Mouse (Mus musculus) ovary, postnatal 14 days (tissue): ENCODE results near the gene Acvr1.

Experiments used
- DNase-seq: peaks from one replicate; pipeline ENCODE4 v3.0.0; 2022; ENCODE audit warnings: low spot score

Acvr1 gene

DNA sequence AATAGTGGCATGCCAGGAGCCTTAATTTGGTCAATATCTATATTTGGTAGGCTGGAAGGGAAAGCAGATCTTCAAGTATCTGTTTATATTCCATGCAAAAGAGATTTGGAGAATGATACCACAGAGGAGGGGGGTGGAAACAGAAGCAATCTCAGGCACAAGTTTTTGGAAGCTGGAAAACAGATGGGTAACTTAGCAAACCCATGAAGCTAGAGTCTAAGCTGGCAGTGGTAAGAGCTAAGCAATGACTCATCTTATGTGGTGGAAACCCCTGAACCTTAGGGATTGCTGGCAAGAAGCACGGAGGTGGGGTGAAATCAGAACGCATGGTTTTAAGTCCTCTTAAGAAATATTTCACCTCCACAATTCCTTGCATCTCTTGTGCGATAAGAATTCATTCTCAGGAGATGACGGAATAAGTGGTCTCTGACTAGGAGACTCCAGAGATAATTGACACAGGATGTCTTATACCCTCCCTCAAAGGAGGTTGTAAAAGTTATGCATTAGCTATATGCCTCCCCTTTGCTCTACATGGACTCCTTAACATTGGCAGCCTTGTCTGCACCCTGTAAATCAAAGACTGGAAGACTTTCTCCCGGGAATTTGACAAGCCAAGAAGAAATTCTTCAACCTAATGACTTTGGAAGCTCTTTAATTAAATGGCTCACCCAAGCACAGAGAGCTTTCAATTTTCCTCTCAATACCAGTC, 157.9 kb downstream of the Acvr1 start:
- no peak for DNase-seq

DNA sequence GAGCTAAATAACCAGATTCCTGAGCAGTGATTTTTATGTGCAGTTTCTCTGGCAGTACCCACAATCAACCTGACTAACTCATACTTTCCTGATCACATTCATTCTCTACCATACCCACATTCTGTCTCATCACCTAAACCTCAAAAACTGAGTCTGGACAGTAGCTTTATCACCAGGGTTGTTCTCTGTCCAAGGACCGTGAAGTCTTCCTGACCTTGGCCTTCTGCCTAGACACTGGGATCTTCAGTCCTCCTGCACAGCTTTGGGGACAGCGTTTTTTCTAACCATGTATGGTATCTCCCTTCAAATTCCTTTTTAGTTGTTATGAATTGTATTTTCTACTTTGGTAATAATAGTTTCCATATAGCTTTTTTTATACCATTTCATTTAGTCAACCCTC, 163.5 kb downstream of the Acvr1 start:
- no peak for DNase-seq

DNA sequence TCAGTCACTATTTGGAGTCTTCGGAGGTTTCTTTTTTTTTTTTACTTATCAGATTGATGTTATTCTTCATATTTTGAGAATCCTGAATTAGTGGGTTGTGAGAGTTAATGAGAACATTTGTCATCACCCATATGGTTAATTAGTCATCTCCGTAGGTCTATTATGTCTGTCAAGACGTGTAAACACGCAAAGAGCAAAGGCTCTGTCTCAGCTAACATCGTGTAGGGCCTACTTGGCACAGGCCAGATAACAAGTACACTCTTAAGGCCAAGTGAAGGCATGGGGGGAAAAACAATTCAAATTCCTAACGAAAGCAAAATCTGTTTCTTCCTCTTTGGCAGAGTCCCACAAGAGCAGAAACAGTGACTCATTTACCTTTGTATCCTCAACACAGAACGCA, 178.4 kb downstream of the Acvr1 start:
- DNase-seq: no peak

DNA sequence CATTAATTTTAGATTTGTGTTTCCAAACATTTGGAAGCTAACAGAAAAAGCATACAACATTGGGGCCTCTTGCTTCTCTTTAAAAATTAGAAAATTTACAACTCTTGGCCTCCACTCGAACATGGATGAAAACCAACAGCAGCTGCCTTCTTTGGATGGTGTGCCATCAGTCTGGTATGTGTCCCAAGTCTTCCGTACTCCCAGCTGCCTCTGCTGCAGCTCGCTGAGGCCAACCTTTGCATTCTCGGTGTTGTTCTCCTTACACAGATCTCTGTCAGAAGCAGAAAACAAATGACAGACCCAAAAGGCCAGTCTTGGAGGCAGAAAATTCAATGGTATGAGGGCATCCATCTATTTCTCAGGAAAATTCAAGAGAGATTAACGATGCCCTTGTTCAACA, 186.9 kb downstream of the Acvr1 start:
- no peak for DNase-seq

DNA sequence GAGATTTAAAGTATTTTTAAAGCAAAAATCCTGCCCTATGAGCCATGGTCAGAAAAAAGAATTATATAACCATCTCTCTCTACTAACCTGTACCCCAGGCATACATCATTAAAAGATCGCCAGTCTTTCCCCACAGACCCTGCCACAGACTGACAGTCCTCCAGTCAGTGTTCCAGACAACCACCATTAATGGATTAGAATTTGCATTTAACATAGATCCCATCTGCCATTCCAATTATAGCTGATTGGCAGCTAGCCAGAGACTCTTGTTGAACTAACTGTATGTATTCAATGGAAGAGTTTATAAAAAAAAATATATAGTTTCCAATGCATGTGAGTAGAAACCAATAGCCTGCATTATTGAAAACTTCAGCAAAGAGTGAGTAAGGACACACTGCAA, 187.5 kb downstream of the Acvr1 start:
- DNase-seq: no peak

DNA sequence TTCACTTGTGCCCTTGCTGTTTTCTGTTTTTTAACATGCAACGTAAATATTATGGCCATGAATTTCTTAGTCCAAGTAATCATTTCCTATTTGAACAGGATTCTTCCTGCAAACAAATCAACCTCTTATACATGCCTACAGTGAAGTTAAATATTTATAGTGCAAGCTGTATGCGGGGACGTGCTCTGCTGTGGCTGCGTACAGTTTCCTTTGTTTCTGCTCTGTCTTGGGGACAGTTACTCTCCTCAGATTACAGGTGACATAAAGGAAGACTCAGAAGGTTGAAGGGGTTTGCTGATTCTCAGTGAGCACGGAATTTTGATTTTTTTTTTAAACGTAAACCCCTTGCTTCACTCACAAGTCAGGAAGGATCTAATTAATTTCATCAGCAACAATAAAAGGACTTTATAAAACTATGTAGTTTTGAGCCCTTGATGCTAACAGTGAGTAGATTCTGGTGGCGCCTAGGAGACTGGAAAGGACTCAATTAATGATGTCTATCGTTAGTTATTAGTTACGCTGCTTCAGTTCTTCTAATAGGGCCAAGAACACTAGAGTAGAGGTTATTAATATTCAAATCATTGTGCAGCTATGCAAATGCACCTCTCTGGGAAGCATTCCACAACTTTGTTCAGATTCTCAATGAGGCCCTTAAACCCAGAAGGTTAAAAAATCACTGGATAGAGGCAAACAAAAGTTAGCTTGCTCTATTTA, 189.4 kb downstream of the Acvr1 start:
- DNase-seq: no peak

DNA sequence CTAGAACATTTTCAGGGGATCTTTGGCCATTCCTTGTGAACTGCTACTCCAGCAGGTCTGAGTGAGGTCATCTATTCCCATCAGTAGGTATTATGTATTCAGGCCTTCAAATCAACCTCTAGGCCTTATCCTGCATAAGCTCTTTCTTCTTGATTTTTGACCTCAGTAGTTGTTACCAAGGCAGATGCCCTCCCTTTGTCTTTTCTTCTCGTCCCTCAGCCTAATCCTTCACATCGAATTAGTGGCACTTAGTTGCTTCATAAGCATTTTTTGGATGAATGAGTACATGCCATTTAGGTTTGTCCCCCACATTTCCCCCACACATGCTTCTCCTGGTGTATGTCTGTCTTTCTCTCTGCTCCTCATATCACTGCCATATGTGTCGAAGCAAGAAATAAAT, 200.8 kb downstream of the Acvr1 start:
- DNase-seq: no peak

DNA sequence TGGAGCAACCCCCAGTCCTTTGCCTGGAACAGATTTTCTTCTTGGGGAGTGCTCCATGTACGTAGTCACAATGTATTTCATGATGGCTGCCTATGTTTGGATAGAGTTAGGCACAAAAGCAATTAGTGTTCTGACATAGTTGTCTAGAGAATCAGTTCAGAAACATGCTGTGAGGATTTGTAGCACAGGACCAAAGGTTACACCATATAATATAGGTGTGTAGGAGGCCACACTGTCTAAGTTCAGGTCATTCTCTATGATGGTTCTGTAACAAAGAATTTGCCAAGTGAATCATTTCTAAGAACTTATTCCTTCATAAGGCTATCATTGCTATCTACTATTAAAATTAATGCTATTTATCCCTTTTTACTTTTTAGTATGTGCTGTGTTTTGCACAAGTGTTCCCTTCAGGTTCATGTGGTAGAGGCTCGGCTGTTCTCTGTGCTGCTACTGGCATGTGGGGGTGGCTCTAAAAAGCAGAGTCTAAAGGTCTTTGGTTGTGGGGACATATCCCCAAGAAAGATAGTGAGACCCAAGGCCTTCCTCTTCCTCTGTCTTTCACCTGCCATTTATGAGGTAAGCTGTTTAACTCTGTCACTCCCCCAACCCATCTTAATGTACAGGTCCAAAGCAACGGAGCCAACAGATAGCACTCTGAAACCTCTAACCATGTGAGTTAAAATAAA, 205.5 kb downstream of the Acvr1 start:
- DNase-seq: no peak

DNA sequence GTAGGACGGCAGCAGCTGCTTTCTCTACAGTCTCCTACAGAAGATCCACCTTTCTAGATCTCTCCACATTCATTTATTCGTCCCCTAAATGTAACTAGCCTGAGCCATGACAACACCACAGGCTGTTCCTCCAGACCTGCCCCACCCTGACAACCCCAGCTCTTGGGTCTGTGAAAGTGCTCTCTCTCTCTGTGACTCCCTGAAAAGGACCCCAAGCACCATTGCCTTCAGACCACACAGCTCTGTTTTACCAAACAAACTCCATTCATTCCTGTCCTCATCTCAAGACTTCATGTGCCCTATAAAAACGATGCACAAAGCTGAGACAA, 208.9 kb downstream of the Acvr1 start:
- no peak for DNase-seq

DNA sequence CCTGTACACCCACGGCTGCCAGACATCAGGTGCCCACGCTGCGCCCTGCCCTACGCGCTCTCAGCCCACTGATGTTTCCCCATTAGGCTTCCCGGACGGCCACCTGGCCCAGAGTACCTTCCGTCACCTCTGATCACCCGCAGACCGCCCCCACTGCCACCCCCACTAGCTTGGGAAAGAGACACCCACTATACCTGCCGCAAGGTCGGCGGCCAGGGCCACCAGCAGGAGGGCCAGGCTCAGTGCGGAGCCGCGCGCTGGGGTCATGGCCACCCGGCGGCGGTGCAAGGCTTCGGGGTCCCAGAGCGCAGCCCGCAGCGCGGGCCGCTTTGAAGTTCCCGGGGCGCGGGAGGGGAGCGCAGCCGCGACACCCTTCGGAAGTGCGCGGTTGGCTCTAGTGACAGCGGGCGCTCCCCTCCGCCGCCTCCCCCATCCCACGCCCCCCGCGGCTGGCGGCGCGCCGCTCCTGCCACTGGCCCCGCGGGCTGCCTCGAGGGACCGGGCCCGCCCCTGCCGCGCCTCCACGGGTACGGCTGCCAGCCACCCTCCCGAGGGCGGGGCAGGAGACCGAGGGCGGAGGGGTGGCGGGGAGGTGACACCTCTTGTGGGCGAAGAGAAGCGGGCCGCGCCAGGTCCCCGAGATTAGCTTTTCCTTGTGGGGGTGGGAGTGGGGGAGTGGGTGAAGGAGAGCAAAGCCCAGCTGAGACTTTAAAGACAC, 209.4 kb downstream of the Acvr1 start, which contains the start of gene Acvr1c:
Gene Acvr1c, minus strand, starts transcription at position 482 of the 718 bp plus-strand sequence.
- DNase-seq: peak; percentile 44

DNA sequence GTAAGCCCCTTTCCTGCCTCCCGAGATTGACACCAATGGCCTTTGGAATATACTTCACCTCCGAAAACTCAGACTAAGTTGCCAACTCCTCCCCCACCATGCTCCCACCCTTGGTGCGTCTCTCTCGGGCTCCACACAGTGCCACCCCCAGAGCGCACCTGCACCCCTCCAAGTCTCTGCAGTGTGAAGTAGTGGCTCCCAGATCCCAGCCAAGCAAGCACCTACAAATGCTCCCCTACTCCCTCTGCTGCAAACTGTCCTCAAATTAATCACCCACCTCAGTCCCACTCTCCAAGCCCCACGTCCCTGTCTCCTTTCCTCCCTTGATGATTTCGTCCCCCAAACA, 209.9 kb downstream of the Acvr1 start:
- DNase-seq: no peak

DNA sequence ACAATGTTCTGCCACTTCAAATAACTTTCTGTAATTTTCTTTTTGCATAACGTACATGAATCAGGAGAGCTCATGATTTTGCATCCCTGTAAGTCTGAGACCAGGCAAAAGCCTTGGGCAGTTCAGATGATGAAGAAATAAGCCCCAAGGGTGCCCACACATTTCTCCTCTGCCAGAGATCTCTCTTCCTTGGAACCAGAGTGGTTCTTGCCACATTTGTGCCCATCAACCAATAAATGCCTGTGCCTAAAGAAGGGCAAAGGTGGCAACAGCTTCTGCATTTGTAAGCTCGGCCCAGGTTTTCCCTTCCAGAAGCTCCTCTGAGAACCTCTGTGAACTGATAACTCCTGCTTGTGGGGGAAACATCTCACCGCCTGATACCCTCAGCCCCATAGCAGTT, 212.6 kb downstream of the Acvr1 start:
- DNase-seq: no peak

DNA sequence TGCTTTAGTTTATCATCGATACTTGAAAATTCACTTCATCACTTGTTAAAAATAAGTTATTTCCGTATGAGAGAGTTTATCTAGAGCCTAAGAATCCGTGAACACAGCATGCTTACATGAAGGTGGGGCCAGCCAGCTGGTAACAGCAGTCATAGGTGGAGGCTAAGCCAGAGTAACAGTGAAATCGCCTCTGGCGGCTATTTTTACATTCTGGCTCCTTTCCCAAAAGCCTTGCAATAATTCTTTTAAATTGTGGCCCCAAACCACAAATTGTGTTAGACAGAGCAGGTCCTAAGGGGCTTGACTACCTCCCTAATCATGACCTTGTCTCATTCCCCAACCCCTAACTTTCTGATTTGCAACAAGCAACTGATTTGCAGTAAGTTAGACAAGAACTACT, 214.1 kb downstream of the Acvr1 start:
- DNase-seq: no peak

DNA sequence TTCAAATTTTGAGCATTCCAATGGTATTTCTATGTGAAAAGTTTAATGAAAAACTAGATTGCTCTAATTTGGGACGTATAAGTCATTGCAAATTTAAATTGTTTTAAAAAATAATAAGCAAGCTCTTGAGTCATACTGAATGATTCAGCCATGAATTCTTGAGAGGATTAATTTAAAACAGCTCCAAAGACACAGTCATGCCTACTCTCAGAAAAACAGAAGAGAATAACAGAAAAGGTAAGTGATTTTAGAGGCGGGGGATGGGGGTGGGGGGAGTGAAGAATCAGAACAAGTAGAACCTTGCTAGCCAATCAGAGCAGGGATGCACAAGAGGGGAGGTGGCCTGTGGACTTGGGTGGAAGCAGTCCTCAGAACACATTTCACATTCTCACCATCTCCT, 216.3 kb downstream of the Acvr1 start:
- DNase-seq: no peak
